Mouse (Mus musculus): ENCODE results near the gene Acer1.

- no peak for TF ChIP-seq CTCF (IDR thresholded peaks at IDR 0.05; ENCODE audit: control insufficient read depth, insufficient read depth, insufficient read length)
- no peak for TF ChIP-seq FOSL1 (IDR thresholded peaks at IDR 0.05; ENCODE audit: insufficient read depth, low read length, poor library complexity, severe bottlenecking)
- no peak for TF ChIP-seq USF1 (IDR thresholded peaks at IDR 0.05; ENCODE audit: low read depth)
- TF ChIP-seq MYOD1 (IDR thresholded peaks at IDR 0.05; ENCODE audit: control insufficient read depth, insufficient read length, low read depth): no peak
- no peak for TF ChIP-seq MAX (IDR thresholded peaks at IDR 0.05)
- TF ChIP-seq CEBPB (IDR thresholded peaks at IDR 0.05; ENCODE audit: low read depth): no peak
Measured at GRCm38 (mm10) chr17:56933395-56933794, 48.5 kb downstream of the Acer1 start.

Data from C2C12 (cell line).